Mouse (Mus musculus) limb, embryonic 11.5 days (tissue): Measurements from ENCODE around the gene Hhat. TPM values are rescaled to one million over a fixed set of nuclear protein-coding genes. Genes with fewer than 3 reads are reported as not detected.

Experiments used
- ATAC-seq: fragments of 200-750 bp; cut with Nextera tagmentation; 2 replicates; pipeline ENCODE4 v1.8.0; 2017; ENCODE audit warnings: low read depth; ENCODE audit not compliant: insufficient number of reproducible peaks, low FRiP score, low TSS enrichment
- DNase-seq: peaks from one replicate; pipeline ENCODE4 v3.0.0-alpha.2; 2015; ENCODE audit warnings: low spot score
- H3K27ac ChIP-seq: fragments of 300-500 bp; sonication (generic); replicated peaks from 2 replicates; pipeline ENCODE4 v1.5.1; 2014; ENCODE audit warnings: low read depth, mild to moderate bottlenecking, low read length
- H3K27me3 ChIP-seq: fragments of 300-500 bp; sonication (generic); 2 replicates; pipeline ENCODE4 v1.6.1; 2014; ENCODE audit warnings: mild to moderate bottlenecking, low read length, mixed read lengths; ENCODE audit not compliant: control insufficient read depth, insufficient read depth
- H3K36me3 ChIP-seq: fragments of 300-500 bp; sonication (generic); 2 replicates; pipeline ENCODE4 v1.6.1; 2014; ENCODE audit warnings: mild to moderate bottlenecking, low read length, moderate library complexity, mixed read lengths; ENCODE audit not compliant: control insufficient read depth, insufficient read depth
- H3K4me1 ChIP-seq: fragments of 300-500 bp; sonication (generic); 2 replicates; pipeline ENCODE4 v1.6.1; 2014; ENCODE audit warnings: low read length, mixed read lengths; ENCODE audit not compliant: control insufficient read depth, insufficient read depth
- H3K4me2 ChIP-seq: fragments of 300-500 bp; sonication (generic); 2 replicates; pipeline ENCODE4 v1.6.1; 2014; ENCODE audit warnings: low read depth, mild to moderate bottlenecking, moderate library complexity; ENCODE audit not compliant: severe bottlenecking
- H3K4me3 ChIP-seq: fragments of 300-500 bp; sonication (generic); 2 replicates; pipeline ENCODE4 v1.5.1; 2014; ENCODE audit warnings: low read depth, low read length
- H3K9ac ChIP-seq: fragments of 300-500 bp; sonication (generic); 2 replicates; pipeline ENCODE4 v1.6.1; 2014; ENCODE audit warnings: mild to moderate bottlenecking, low read length
- H3K9me3 ChIP-seq: fragments of 300-500 bp; sonication (generic); 2 replicates; pipeline ENCODE4 v1.6.1; 2016; ENCODE audit warnings: low read length; ENCODE audit not compliant: control insufficient read depth
- WGBS: fragments of 180-500 bp; shearing (Covaris S2); extraction: QIAGEN DNeasy Blood & Tissue Kit; methylation state at CpG from one replicate; pipeline ENCODE4 v1.1.7; 2014; 5-methylcytosine and 5-hydroxymethylcytosine counted together
- polyA plus RNA-seq: library from polyadenylated mRNA; unstranded; fragments of >200 nt; fragmentation: Nextera tagmentation; extraction: Ambion mirVana; gene quantifications from 2 replicates; pipeline ENCODE4 v1.2.1, GENCODE M21; 2014

Hhat gene
- polyA plus RNA-seq, 1 experiment from 2014 or later: 16.6 TPM

DNA sequence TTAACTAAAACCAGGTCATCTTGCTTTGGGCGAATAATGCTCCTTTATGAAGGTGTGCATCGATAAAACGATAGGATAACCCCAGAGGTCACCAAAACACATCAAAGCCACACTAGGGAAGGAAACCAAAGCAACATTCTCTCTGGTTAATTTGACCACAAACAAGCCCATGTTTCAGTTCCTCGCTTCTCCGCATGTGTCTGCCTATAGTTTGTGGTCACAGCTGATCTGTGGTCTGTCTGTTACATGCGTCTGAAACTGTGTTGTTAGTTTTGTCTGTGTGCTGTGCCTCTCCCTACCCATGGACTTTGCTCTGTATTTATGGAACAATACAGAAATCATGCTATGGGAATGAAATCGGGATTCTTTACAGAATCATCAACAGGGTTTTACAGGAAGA lies 171.3 kb downstream of the Hhat start:
- H3K4me3 ChIP-seq: no peak overlapping the region
- H3K4me2 ChIP-seq: no peak overlapping the region
- H3K9ac ChIP-seq: no peak overlapping the region
- no peak overlapping the region for H3K27ac ChIP-seq
- no peaks in the 10 kb centered on the region for H3K4me1 ChIP-seq
- DNase-seq (no peak), ATAC-seq (no peak)
- H3K9me3 ChIP-seq: no peaks in the 10 kb centered on the region
- H3K27me3 ChIP-seq: no peaks in the 10 kb centered on the region
- 83% methylated on average over 7 of the region's 7 CpGs for WGBS
- H3K36me3 ChIP-seq: no peaks in the 10 kb centered on the region

DNA sequence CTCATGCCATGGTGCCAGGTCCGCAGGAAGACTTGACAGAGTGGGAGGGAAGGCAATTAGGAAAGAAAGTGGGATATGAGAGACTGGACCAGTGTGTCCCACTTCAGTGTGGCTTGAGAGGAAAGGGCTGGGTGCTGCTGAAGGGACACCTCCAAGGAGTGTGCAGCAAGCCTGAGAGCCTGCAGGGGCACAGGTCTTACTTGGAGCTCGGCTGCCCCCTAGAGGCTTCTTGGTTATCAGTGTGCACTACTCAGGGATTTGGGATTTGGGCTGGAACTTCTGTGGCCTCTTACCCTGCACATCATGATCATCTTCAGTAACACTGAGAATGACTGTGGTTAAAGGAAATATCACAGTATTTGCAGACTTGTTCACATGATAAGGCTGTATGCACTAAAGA lies 172.6 kb downstream of the Hhat start:
- Histone ChIP-seq H3K36me3 (no peaks in the 10 kb centered on the region), H3K27me3 (no peaks in the 10 kb centered on the region), H3K9ac (no peak overlapping the region), H3K4me3 (no peak overlapping the region), H3K27ac (no peak overlapping the region), H3K4me2 (no peak overlapping the region), H3K9me3 (no peaks in the 10 kb centered on the region), H3K4me1 (no peaks in the 10 kb centered on the region)
- ATAC-seq (0 out of 2 replicates have a peak, but pooled peaks have one; percentile 64), DNase-seq (peak; percentile 89)
- WGBS: 38% methylated on average over 2 of the region's 2 CpGs

- H3K27me3 ChIP-seq: no peaks in the 10 kb centered on the region
- H3K9me3 ChIP-seq: no peaks in the 10 kb centered on the region; the same call in 1 of the 2 replicates
- DNase-seq (no peak), ATAC-seq (no peak)
- no peaks in the 10 kb centered on the region for H3K36me3 ChIP-seq
- H3K27ac ChIP-seq: no peak overlapping the region
- H3K4me3 ChIP-seq: no peak overlapping the region
- H3K9ac ChIP-seq: no peak overlapping the region
- WGBS: 69% methylated on average over 4 of the region's 4 CpGs
- H3K4me2 ChIP-seq: no peak overlapping the region
- no peaks in the 10 kb centered on the region for H3K4me1 ChIP-seq
Measured at GRCm38 (mm10) chr1:192595426-192595825, 175.6 kb downstream of the Hhat start.

DNA sequence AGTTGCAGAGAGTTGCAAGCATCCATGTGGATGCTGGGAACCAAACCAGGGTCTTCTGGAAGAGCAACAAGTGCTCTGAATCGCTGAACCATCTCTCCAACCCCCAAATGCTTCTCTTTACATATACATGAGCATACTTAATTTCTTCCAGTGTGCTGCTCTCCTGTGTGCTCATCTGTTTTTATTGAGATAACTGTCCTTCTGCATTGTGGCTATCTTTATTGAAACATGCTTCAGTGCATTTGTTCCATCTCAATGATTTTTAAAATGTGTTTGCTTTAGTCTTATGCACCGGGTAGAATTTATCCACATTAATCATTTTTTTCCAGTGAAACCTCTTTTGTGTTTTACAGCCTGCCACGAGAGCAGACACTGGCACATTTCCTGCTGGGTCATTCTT lies 177.5 kb downstream of the Hhat start:
- Histone ChIP-seq H3K9me3 (no peaks in the 10 kb centered on the region; the same call in 1 of the 2 replicates), H3K27me3 (no peaks in the 10 kb centered on the region), H3K36me3 (no peaks in the 10 kb centered on the region), H3K9ac (no peak overlapping the region), H3K4me2 (no peak overlapping the region), H3K27ac (no peak overlapping the region), H3K4me3 (no peak overlapping the region), H3K4me1 (no peaks in the 10 kb centered on the region)
- ATAC-seq (no peak), DNase-seq (no peak)
- 80% methylated on average over 3 of the region's 3 CpGs for WGBS

DNA sequence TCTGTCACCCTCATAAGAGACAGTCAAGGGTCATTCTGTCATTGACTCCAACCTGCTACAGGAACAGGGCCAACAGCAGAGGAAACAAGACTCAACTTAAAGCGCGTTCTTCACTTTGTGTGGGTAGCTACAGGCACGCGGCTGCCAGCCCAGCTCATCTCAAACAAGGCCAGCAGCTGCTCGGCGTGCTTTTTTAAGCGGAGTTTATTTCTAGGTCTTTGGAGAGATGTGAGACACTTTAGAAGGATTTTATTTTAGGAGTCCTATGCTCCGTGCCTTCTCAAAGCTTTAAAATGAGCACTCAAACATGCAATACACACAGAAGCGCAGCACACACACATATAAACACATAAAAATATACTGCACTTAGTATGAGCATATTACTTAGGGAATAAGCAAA lies 183.6 kb downstream of the Hhat start:
- 92% methylated on average over 9 of the region's 9 CpGs for WGBS
- Histone ChIP-seq H3K4me3 (no peak overlapping the region), H3K27ac (no peak overlapping the region), H3K4me2 (no peak overlapping the region), H3K9me3 (no peaks in the 10 kb centered on the region; the same call in 1 of the 2 replicates), H3K27me3 (no peaks in the 10 kb centered on the region), H3K4me1 (no peaks in the 10 kb centered on the region), H3K9ac (no peak overlapping the region), H3K36me3 (no peaks in the 10 kb centered on the region)
- DNase-seq (no peak), ATAC-seq (no peak)

DNA sequence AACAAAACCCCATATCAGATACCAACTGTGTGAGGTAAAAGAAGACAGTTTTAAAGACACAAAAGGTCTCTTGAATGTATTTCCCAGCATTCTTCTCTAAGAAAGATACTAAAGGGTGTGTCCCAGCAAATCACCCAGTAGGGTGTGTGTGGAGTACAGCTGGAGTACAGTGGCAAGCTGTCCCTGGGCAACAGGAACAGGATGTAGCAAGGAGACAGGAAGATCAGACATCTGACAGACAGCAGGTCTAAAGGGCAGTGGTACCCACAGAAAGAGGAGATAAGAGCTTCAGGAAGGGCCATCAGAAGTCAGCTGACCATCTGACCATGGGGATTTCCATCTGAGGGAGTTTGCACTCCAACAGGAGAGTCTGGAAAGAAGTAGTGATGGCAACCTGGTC lies 185.7 kb downstream of the Hhat start:
- DNase-seq (no peak), ATAC-seq (no peak)
- Histone ChIP-seq H3K27ac (no peak overlapping the region), H3K4me2 (no peak overlapping the region), H3K4me1 (no peaks in the 10 kb centered on the region), H3K36me3 (no peaks in the 10 kb centered on the region), H3K9ac (no peak overlapping the region), H3K4me3 (no peak overlapping the region), H3K9me3 (no peaks in the 10 kb centered on the region), H3K27me3 (no peaks in the 10 kb centered on the region)

DNA sequence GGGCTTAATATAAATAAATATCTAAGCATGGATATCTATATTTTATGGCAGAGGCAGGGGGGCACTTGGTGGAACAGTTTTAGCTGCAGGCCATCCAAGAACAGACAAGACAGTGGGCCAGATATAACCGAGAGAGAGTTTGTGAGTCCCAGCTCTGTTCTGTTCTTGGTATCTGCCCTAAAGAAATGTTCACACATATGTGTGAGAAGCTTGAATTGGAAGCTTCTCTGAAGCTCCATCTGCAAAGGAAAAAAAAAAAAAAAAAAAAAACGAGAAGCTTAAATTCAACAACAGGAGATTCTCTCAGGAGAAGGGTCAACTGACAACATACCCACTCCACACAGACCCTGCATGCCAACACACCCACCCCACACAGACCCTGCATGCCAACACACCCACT lies 188.1 kb downstream of the Hhat start:
- ATAC-seq: no peak
- Histone ChIP-seq H3K27me3 (no peaks in the 10 kb centered on the region), H3K9me3 (no peaks in the 10 kb centered on the region), H3K9ac (no peak overlapping the region), H3K4me2 (no peak overlapping the region), H3K36me3 (no peaks in the 10 kb centered on the region), H3K4me3 (no peak overlapping the region), H3K27ac (no peak overlapping the region), H3K4me1 (no peaks in the 10 kb centered on the region)
- DNase-seq: peak; percentile 8
- WGBS: 80% methylated on average over 1 of the region's 2 CpGs

DNA sequence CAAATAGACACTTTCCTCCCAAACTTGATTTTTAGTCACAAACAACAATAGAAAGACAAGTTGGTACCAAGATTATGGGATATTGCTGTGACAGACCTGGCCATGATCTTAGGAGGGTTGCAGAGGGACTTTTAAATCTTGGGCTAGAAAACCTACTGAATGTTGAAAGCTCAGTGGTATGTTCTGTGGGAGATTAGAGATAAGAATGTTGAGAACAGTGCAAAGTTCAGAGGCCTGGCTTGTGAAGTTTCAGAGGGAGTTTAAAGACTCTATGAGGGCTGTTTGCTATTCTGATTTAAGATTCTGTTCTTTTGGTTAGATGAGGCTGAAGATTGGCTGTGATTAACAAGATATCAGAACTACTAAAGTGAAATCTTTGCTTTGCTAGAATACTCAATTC lies 206.3 kb downstream of the Hhat start:
- no peak overlapping the region for H3K9ac ChIP-seq
- no peak overlapping the region for H3K4me2 ChIP-seq
- no peaks in the 10 kb centered on the region for H3K9me3 ChIP-seq
- no peak overlapping the region for H3K4me3 ChIP-seq
- no peak for ATAC-seq
- no peaks in the 10 kb centered on the region for H3K27me3 ChIP-seq
- H3K36me3 ChIP-seq: no peaks in the 10 kb centered on the region
- H3K4me1 ChIP-seq: no peaks in the 10 kb centered on the region
- H3K27ac ChIP-seq: no peak overlapping the region
- DNase-seq: peak; percentile 4

DNA sequence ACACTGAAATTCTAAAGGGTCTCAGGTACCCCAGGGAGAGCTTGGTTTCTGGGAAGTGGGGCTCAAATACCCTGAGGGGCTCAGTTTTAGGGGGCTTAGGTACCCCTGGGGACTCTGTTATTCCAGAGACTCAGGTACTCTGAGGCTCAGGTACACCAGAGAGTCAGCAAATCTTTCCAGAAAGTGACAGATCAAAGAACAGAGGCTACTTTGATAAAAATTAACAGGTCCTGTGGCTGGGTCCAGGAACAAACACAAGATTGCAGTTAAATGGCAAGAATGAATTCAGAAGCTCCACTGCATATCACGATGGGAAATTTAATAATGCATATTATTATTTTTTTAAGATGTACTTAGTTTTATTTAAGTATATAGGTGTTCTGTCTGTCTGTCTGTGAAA lies 211.7 kb downstream of the Hhat start:
- no peak overlapping the region for H3K9ac ChIP-seq
- no peak for DNase-seq
- WGBS: 86% methylated on average over 1 of the region's 1 CpGs
- H3K4me1 ChIP-seq: no peaks in the 10 kb centered on the region
- no peaks in the 10 kb centered on the region for H3K27me3 ChIP-seq
- H3K27ac ChIP-seq: no peak overlapping the region
- no peak overlapping the region for H3K4me2 ChIP-seq
- no peaks in the 10 kb centered on the region for H3K9me3 ChIP-seq
- no peaks in the 10 kb centered on the region for H3K36me3 ChIP-seq
- no peak for ATAC-seq
- H3K4me3 ChIP-seq: no peak overlapping the region
